Mouse (Mus musculus) limb, embryonic 12.5 days (tissue): ENCODE data around the gene Med23. TPM values are rescaled to one million over a fixed set of nuclear protein-coding genes. Genes with fewer than 3 reads are reported as not detected.
A peak's percentile ranks its signal among the peaks of the same experiment; 100 is the strongest.

Experiments
- ATAC-seq: fragments of 200-750 bp; cut with Nextera tagmentation; 2 replicates; pipeline ENCODE4 v1.8.0; 2017; ENCODE audit warnings: low read depth, moderate TSS enrichment; ENCODE audit not compliant: insufficient number of reproducible peaks, insufficient read depth, low FRiP score, low TSS enrichment
- H3K27ac ChIP-seq: fragments of 300-500 bp; sonication (generic); 2 replicates; pipeline ENCODE4 v1.5.1; 2016; ENCODE audit warnings: mild to moderate bottlenecking, moderate library complexity
- H3K27me3 ChIP-seq: fragments of 300-500 bp; sonication (generic); 2 replicates; pipeline ENCODE4 v1.6.1; 2016; ENCODE audit warnings: mild to moderate bottlenecking, moderate library complexity
- H3K36me3 ChIP-seq: fragments of 300-500 bp; sonication (generic); 2 replicates; pipeline ENCODE4 v1.6.1; 2016; ENCODE audit warnings: mild to moderate bottlenecking, moderate library complexity
- H3K4me1 ChIP-seq: fragments of 300-500 bp; sonication (generic); replicated peaks from 2 replicates; pipeline ENCODE4 v1.6.1; 2016
- H3K4me2 ChIP-seq: fragments of 300-500 bp; sonication (generic); 2 replicates; pipeline ENCODE4 v1.6.1; 2016; ENCODE audit warnings: mild to moderate bottlenecking, moderate library complexity
- H3K4me3 ChIP-seq: fragments of 300-500 bp; sonication (generic); replicated peaks from 2 replicates; pipeline ENCODE4 v1.5.1; 2016; ENCODE audit warnings: mild to moderate bottlenecking
- H3K9ac ChIP-seq: fragments of 300-500 bp; sonication (generic); replicated peaks from 2 replicates; pipeline ENCODE4 v1.6.1; 2016; ENCODE audit warnings: mild to moderate bottlenecking, moderate library complexity
- H3K9me3 ChIP-seq: fragments of 300-500 bp; sonication (generic); 2 replicates; pipeline ENCODE4 v1.6.1; 2016; ENCODE audit warnings: mild to moderate bottlenecking, moderate library complexity
- WGBS: fragments of 180-500 bp; shearing (Covaris S2); methylation state at CpG from one replicate; pipeline ENCODE4 v1.1.7; 2016; 5-methylcytosine and 5-hydroxymethylcytosine counted together
- polyA plus RNA-seq: library from polyadenylated mRNA; unstranded; fragments of >200 nt; fragmentation: Nextera tagmentation; extraction: Ambion mirVana; gene quantifications from 2 replicates; pipeline ENCODE4 v1.2.1, GENCODE M21; 2016

Gene Med23
- polyA plus RNA-seq, 1 experiment from 2014 or later, result 35.6 TPM

DNA sequence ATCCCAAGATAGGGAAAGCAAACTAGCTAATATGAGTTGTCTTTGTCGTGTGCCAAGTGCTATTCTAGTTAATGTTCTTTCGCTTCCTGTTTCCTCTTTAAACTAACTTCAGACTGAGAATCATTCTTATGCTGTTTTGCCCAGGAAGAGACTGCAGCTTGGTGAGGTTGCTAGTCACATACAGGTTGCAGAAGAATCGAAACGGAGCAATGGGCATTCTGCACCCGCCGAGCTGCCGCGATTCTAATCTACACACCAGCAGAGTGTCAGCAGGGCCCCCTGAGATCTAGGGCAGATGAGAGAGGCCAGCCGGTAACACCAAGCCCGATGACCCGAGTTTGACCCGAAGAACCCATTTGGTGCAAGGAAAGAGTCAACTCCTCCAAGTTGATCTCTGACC lies 58.3 kb downstream of the Med23 start:
- no peak for ATAC-seq
- H3K4me1 ChIP-seq, result peaks cover 21% of the 10 kb centered on the region
- WGBS, result 12% methylated on average over 12 of the region's 12 CpGs
- no peaks in the 10 kb centered on the region for H3K27me3 ChIP-seq
- no peaks in the 10 kb centered on the region for H3K36me3 ChIP-seq
- H3K27ac ChIP-seq, result no peak overlapping the region
- no peak overlapping the region for H3K9ac ChIP-seq
- H3K9me3 ChIP-seq, result no peaks in the 10 kb centered on the region
- peak overlapping the region; percentile 17; the same call in 1 of the 2 replicates for H3K4me2 ChIP-seq
- no peak overlapping the region for H3K4me3 ChIP-seq

DNA sequence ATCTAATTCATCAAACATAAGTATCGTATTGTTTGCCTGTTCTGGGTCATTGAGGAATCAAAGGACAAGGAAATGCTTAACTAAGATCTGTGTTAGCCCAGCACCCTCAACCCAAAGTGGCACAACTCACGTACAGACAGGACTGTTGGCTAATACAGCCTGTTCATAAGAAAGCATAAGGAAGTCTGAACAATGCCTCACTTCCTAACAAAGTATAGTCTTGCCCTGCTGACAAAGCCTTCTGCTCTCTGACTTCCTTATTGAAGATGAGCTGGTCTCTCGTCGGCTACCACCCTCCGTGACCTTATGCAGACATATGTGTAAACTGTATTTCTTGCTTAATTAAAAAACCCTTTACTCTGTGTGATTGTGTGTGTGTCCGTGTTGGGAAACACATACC lies 60.4 kb downstream of the Med23 start:
- no peaks in the 10 kb centered on the region for H3K27me3 ChIP-seq
- ATAC-seq, result no peak
- 87% methylated on average over 6 of the region's 6 CpGs for WGBS

DNA sequence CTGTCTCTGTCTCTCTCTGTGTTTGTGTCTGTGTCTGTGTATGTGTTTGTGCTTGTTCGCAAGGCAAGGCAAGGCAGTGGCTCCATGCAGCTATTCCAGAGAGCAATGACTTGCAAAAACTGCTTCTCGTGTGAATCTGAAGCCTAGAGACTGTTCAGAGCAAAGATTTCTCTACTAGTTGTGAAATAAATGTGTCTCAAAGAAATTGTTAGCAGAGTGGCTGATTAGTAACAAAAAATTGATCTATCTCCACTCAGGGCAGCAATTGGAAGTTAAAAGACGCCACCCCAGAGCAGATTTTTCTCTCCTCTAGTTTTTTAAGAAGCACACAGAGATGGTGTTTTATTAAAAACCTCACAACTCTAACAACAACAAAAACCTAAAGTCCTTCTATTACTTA lies 78.1 kb downstream of the Med23 start:
- Histone ChIP-seq H3K9ac (no peak overlapping the region), H3K4me2 (no peak overlapping the region), H3K27me3 (no peaks in the 10 kb centered on the region), H3K9me3 (no peaks in the 10 kb centered on the region), H3K27ac (no peak overlapping the region), H3K36me3 (no peaks in the 10 kb centered on the region), H3K4me1 (0 out of 2 replicates have a peak, but pooled peaks cover 4% of the 10 kb centered on the region), H3K4me3 (no peak overlapping the region)
- WGBS, result 83% methylated on average over 3 of the region's 3 CpGs
- ATAC-seq, result no peak

More for the DNA sequence above, 60.4 kb downstream of the Med23 start:
- Histone ChIP-seq H3K9me3 (no peaks in the 10 kb centered on the region), H3K27ac (no peak overlapping the region), H3K4me1 (peaks cover 21% of the 10 kb centered on the region), H3K4me2 (no peak overlapping the region), H3K9ac (no peak overlapping the region), H3K4me3 (no peak overlapping the region), H3K36me3 (no peaks in the 10 kb centered on the region)

DNA sequence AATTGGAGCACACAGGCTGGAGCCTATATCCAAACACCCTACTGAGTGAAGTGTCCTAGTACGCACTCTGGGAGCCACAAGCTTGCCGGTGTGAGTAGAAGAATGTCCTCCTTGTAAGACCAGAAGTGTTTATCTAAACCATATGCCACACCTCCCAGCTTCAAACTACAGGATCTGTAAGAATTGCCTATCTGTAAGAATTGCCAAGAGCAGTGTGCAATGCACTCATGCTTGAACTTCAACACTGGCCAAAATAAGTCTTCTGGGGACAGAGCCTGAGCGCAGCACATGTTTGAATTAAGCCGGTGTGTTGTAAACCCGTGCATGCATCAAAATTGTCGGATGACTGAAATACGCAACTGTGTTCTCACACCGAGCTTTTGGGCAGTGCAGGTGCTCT lies 78.5 kb downstream of the Med23 start:
- no peak overlapping the region for H3K9ac ChIP-seq
- H3K9me3 ChIP-seq, result no peaks in the 10 kb centered on the region
- H3K36me3 ChIP-seq, result no peaks in the 10 kb centered on the region
- ATAC-seq, result no peak
- no peak overlapping the region for H3K27ac ChIP-seq
- no peak overlapping the region for H3K4me3 ChIP-seq
- 62% methylated on average over 8 of the region's 8 CpGs for WGBS
- no peak overlapping the region for H3K4me2 ChIP-seq
- H3K27me3 ChIP-seq, result no peaks in the 10 kb centered on the region
- H3K4me1 ChIP-seq, result 0 out of 2 replicates have a peak, but pooled peaks cover 4% of the 10 kb centered on the region

DNA sequence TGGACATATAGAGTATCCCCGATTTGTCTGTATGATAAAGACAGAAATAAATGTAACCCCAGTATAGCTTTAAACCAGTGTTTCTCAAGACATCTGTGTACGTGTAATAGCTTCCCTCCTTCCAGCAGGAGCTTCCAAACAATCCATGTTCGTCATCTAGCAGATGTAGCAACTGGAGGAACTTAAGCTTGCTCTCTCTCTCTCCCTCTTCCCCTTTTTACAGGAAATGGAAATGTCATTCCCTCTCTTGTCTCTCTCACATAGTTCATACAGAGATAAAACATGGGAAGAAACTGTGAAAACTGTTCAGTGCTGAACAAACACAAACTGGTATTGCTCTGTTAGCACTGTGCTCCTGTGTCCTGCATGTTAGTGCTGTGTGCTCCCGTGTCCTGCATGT lies 80.4 kb downstream of the Med23 start:
- no peak overlapping the region for H3K9ac ChIP-seq
- no peaks in the 10 kb centered on the region for H3K27me3 ChIP-seq
- no peak overlapping the region for H3K4me2 ChIP-seq
- 0 out of 2 replicates have a peak, but pooled peaks cover 4% of the 10 kb centered on the region for H3K4me1 ChIP-seq
- no peak overlapping the region for H3K4me3 ChIP-seq
- WGBS, result 76% methylated on average over 4 of the region's 4 CpGs
- H3K36me3 ChIP-seq, result no peaks in the 10 kb centered on the region
- H3K27ac ChIP-seq, result no peak overlapping the region
- ATAC-seq, result no peak
- H3K9me3 ChIP-seq, result no peaks in the 10 kb centered on the region

DNA sequence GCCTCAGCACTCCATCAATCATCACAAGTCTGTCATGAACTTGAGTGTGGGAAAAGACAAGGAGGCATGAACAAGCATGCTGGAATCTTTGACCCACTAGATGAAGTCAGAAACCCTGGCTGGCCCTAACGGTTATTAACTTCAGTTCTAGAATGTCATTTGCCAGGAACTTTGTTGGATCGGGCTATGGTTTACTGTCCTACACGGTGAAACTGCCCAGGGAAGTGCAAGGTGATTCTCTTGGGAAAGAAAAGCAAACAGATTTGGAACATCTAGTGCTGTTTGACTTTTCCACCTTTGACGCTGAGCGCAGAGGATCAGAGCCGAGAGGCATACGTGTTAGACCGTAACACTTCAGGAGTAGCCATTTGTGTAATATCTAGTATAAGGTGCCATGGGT lies 81.8 kb downstream of the Med23 start:
- ATAC-seq, result no peak
- Histone ChIP-seq H3K9me3 (no peaks in the 10 kb centered on the region), H3K4me1 (0 out of 2 replicates have a peak, but pooled peaks cover 4% of the 10 kb centered on the region), H3K4me2 (no peak overlapping the region), H3K36me3 (no peaks in the 10 kb centered on the region), H3K27ac (no peak overlapping the region), H3K4me3 (no peak overlapping the region), H3K27me3 (no peaks in the 10 kb centered on the region), H3K9ac (no peak overlapping the region)
- 83% methylated on average over 8 of the region's 8 CpGs for WGBS

DNA sequence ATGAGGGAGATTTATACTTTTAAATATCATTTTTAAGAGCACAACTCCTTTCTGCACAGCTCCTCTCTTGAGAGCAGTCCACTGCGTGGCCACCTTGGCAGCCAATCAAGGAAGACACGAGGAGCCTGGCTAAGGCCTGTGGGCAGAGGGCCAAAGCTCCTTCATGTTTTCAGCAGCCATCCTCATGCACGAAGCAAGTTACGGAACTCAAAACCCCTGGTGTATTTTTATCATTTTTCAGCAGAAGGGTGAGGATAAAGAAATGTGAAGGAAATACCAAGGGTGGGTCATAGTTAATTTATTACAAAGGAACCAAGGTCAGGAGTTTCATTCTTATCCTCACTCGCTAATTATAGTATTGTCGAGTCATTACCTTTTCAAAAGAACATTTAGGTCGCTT lies 82.8 kb downstream of the Med23 start:
- H3K4me1 ChIP-seq, result 0 out of 2 replicates have a peak, but pooled peaks cover 4% of the 10 kb centered on the region
- 87% methylated on average over 7 of the region's 7 CpGs for WGBS
- H3K9ac ChIP-seq, result no peak overlapping the region
- H3K36me3 ChIP-seq, result no peaks in the 10 kb centered on the region
- H3K27ac ChIP-seq, result no peak overlapping the region
- no peaks in the 10 kb centered on the region for H3K27me3 ChIP-seq
- no peak overlapping the region for H3K4me2 ChIP-seq
- H3K9me3 ChIP-seq, result no peaks in the 10 kb centered on the region
- ATAC-seq, result no peak
- no peak overlapping the region for H3K4me3 ChIP-seq

DNA sequence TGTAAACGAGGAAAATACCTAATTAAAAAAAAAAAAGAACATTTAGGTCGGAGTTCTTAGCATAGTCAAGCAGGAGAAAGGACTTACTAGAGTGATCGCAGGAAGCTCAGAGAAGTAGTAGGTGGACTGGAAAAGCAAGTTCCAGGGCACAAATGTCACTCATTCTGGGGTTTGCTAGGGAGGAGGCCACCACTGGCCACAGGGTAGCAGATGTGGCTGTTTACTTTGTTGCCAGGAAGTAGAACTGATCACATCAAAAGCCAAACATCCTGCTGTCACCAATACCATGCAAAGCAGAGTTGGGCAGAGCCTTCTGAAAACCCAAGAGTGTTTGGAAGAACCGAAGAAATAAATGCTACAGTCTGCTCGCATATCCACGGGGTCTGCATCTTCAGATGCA lies 84.1 kb downstream of the Med23 start:
- 90% methylated on average over 6 of the region's 6 CpGs for WGBS
- no peak overlapping the region for H3K4me3 ChIP-seq
- H3K9me3 ChIP-seq, result no peaks in the 10 kb centered on the region
- H3K27ac ChIP-seq, result no peak overlapping the region
- no peak overlapping the region for H3K4me2 ChIP-seq
- no peaks in the 10 kb centered on the region for H3K36me3 ChIP-seq
- 0 out of 2 replicates have a peak, but pooled peaks cover 3% of the 10 kb centered on the region for H3K4me1 ChIP-seq
- peaks cover 3% of the 10 kb centered on the region; the same call in 1 of the 2 replicates for H3K27me3 ChIP-seq
- no peak overlapping the region for H3K9ac ChIP-seq
- ATAC-seq, result no peak

DNA sequence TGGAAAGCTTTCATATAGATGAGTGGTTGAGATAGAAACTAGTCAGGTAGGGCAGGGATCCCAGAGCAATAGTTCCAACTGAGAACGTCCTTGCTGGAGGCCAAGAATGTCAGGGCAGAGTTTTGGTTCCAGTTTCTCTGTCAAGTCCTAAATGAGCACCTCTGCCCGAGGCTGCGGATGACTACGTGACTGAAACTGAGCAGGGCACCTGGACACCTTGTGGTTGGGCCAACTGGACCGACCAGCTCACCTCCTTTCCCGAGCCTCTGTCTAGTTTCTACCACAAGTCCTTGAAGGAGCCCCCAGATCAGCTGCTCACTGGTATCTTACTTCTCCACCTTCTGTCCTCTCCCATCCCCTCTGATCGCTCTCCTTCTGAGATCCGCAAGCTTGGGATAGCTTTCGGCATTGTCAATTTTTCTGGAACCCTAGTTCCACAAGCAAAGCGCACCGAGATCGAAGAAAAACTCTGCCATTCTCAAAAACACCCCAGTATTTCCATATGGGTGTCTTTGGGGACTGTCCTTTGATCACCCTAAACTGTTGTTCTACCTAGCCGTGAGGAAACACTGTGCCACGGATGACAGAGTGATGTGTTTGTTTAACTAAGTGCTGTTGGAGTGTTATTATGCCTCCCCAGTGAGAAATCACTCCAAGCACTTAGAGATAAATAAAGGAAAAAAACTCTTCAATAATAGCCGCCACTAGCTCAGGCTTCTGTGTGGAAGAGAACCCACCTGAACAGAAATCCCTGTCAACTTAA lies 88.7 kb downstream of the Med23 start:
- no peak for ATAC-seq
- Histone ChIP-seq H3K27me3 (peaks cover 8% of the 10 kb centered on the region), H3K9ac (no peak overlapping the region), H3K36me3 (no peaks in the 10 kb centered on the region), H3K4me1 (peaks cover 16% of the 10 kb centered on the region; the same call in 1 of the 2 replicates), H3K27ac (no peak overlapping the region), H3K4me2 (peak overlapping the region; percentile 23), H3K4me3 (no peak overlapping the region), H3K9me3 (no peaks in the 10 kb centered on the region)
- 57% methylated on average over 15 of the region's 15 CpGs for WGBS

DNA sequence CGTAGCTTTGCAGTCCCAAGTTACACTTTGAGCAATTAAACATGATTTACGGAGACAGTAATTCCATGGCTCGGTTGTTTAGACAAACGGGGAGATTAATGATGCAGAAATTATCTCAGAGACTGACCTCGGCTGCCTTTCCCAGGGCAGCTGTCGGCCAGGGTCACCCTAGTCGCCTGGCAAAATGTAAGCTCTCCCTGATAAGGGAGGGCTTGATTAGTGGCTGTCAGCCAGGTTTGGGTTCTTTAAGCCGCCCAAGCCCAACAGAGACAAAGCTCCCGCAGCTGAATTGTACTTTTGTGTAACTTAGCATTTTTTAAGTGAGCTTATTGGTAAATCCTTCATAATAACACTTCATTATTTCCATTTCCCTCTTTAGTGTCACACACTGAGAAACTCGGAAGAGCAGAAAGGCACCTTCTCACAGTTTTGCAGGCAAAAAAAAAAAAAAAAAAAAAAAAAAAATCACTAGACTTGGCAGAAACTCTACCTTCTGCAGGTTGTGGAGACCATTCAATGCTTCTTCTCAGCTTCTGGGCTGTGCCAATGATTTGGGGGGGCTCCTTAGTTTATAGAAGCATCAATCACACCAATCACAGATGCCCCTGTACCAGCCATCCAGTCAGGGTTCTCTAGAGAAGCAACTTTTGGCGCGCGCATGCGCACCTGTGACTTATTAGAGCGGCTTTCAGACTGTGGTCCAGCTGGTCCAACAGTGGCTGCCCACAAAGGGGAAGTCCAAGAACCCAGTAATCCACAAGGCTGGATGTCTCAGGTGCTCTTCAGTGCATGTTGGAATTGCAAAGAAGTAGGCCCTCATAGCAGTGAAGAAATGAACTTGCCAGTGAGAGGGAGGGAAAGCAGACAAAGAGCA lies 89.5 kb downstream of the Med23 start:
- Histone ChIP-seq H3K27me3 (peaks cover 8% of the 10 kb centered on the region), H3K4me2 (peak overlapping the region; percentile 23), H3K27ac (no peak overlapping the region), H3K4me1 (peaks cover 16% of the 10 kb centered on the region; the same call in 1 of the 2 replicates), H3K36me3 (no peaks in the 10 kb centered on the region), H3K9me3 (no peaks in the 10 kb centered on the region), H3K9ac (no peak overlapping the region), H3K4me3 (no peak overlapping the region)
- 25% methylated on average over 15 of the region's 15 CpGs for WGBS
- no peak for ATAC-seq

DNA sequence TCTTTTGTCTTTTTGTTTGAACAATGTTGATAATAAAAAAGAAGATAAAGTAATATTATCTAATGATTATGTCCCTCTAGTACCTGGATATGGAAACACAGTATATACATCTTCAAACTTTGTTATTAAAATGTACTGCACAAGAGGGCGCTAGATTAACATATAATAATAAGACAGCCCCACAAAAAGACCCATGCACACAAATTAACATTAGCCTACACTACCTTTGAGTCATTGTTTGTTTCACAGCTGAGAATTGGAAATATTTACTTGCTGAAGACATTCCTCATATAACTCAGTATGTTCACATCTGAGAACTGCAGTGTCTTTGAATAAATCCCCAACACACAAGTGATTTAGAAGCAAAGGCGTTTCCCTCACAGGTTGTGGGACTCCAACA lies 91.3 kb downstream of the Med23 start:
- no peaks in the 10 kb centered on the region for H3K9me3 ChIP-seq
- no peak overlapping the region for H3K27ac ChIP-seq
- WGBS, result 45% methylated on average over 2 of the region's 2 CpGs
- no peak for ATAC-seq
- H3K36me3 ChIP-seq, result no peaks in the 10 kb centered on the region
- peaks cover 8% of the 10 kb centered on the region for H3K27me3 ChIP-seq
- H3K4me1 ChIP-seq, result peaks cover 16% of the 10 kb centered on the region; the same call in 1 of the 2 replicates
- no peak overlapping the region for H3K4me2 ChIP-seq
- H3K4me3 ChIP-seq, result no peak overlapping the region
- no peak overlapping the region for H3K9ac ChIP-seq
